Mouse (Mus musculus): ENCODE data around the gene 4921517D22Rik.

4921517D22Rik gene

DNA sequence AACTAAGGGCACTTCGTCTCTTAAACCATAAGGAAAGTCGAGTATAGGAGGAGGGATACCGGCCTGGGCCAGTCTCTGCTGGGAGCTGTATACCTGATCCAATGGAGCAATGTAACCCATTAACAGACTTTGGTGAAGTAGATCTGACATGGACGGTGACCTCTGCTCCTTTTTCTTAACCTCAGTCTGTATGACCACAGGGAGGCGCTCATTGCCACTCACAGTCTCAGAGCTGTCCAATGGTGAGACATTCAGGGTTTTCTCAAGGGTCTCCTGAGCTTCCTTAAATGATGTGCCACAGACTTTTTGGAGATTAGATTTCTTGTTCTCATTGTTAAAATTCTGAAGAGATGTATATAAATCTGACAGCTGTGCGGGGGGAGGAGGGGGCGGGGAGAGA, 3.3 kb downstream of the 4921517D22Rik start:
- no peak for DNase-seq (ENCODE audit: low spot score)

GRCm38 (mm10) chr13:59689843-59690242, 4.1 kb downstream of the 4921517D22Rik start:
- DNase-seq (ENCODE audit: low spot score) = no peak

DNA sequence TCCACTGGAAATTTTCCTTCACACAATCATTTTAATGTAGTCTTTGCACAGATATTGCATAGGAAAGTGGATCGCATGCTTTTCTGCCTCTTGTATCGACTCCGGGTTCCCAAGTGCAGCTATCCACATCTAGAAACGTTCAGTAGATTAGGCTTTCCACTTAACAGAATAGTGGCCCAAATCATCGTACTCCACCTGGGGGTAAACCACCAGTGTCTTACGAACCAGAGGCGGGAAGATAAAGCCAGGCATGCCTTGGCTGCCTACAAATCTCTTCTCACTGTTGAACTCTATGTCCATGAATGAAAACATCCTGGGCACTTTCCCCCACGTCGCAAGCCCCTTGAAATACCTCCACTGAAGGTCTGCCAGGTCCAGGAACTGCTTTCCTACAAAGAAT, 4.6 kb downstream of the 4921517D22Rik start:
- DNase-seq (ENCODE audit: low spot score) = no peak

- no peak for DNase-seq (ENCODE audit: low spot score)
Measured at GRCm38 (mm10) chr13:59688338-59688770, 5.6 kb downstream of the 4921517D22Rik start.

DNA sequence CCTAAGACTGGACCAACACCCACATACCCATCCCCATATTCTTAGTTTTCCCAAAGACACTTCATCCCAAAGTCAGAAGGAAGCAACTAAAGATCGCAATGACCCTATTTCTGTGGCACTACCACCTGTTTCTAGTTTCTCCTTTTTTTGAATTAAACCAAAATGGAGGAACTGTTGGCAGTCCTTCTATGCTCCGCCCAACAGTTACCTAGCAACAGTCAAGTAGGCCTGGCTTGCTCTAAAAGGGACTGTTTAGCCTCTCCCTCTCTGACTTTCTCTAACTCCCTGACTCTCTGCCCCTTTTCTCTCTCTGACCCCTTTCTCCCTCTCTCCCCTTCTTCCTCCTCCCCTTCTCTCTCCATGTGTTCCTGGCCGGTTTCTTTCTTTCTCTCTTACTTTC, 8.7 kb downstream of the 4921517D22Rik start:
- DNase-seq (ENCODE audit: low spot score) = no peak

DNA sequence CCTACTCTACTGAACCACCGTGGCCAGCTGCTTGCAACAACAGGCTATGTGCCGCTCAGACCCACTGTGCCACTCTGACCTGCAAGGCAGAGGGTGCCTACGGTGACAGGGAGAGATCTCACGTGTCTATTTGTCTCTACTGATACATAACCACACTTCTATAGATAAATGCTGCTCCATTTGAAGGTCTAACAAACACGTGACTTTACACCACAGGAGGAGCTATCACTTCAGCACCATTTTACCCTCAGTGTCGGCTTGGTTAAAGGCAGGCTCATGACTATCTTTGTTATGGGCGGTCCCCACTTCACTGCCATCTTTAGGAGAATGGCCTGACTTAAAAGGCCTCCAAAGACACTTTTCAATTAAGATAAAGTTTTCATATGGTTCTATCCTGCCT, 11.3 kb downstream of the 4921517D22Rik start:
- peak; percentile 64 for DNase-seq (ENCODE audit: low spot score)

DNA sequence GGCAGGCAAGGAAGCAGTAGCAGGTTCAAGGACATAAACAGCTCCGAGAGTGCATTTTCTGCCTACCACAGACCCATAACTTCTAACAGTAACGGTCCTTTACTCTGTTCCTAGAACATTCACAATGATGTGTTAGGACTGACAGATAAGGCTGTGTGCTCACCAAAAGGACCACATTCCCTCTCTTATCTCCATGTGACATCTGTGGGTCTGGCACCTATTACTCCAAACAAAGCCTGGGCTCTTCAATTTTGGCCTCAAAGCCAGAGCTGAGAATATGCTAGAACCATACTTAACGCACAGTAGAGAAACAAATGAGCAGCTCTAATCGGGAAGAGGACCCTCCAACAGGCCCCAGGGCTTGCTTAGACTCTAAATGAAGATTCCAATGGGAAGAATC, 14.0 kb downstream of the 4921517D22Rik start:
- DNase-seq (ENCODE audit: low spot score) = no peak

DNA sequence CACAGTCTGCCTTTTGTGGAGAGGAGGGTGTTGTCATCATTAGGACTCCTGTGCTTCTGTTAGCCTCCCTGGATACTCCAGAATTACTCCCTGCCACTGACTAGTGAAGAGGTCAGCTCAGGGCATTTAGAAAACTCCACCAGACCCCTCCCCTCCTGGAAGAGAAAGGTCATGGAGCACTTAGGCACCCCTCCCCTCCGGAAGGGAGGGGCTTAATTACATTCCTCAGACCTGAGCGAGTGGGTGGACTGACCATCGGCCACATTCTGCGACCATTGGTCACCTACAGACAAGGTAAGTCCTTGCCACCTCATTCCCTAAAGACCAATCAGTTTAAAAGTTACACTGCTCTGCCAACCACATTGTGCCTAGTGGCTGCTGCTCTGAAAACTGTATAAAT, 14.6 kb downstream of the 4921517D22Rik start:
- no peak for DNase-seq (ENCODE audit: low spot score)

GRCm38 (mm10) chr13:59676316-59677229, 17.3 kb downstream of the 4921517D22Rik start:
- no peak for DNase-seq (ENCODE audit: low spot score)

GRCm38 (mm10) chr13:59675151-59676011, 18.5 kb downstream of the 4921517D22Rik start, which contains the start of gene Golm1:
Golm1 (minus strand) TSS chr13:59675811.
- DNase-seq (ENCODE audit: low spot score) = peak; percentile 87

DNA sequence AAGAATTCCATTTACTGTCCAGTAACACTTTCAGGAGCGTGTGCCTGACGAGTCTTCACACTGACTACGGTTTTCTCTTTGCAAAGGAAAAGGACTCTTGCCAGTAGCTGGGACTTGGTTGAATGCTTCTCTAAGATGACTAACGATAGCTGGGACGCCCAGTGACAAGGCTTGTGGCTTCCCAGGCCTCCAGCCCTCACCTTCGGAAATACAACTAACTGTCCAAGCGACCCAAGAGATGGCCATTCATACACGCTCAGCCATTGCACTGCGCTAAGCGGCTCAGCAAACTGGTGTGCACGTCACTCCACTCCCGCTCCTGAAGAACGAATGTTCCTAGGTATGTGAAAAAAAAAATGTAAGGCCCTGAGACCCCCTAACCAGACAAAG, 19.2 kb downstream of the 4921517D22Rik start:
- peak; percentile 76 for DNase-seq (ENCODE audit: low spot score)

DNA sequence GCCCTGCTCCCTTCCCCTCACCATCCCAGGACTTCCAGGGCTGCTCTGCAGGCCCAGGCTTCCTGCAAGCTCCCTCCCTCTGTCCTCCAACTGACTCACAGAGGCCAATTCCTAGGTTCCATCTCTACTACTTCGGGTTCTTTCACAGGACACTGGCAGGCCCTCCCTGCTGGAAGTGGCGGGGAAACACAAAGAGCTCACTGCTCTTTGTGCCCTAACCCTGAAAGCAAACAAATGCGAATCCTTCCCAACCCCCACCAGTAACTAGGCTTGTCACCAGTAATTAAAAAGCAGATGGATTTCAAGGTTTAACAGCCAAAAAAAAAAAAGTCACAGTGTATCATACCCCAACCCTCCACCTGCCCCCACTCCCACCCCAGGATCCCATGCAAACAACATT, 19.7 kb downstream of the 4921517D22Rik start:
- DNase-seq (ENCODE audit: low spot score) = peak; percentile 83

DNA sequence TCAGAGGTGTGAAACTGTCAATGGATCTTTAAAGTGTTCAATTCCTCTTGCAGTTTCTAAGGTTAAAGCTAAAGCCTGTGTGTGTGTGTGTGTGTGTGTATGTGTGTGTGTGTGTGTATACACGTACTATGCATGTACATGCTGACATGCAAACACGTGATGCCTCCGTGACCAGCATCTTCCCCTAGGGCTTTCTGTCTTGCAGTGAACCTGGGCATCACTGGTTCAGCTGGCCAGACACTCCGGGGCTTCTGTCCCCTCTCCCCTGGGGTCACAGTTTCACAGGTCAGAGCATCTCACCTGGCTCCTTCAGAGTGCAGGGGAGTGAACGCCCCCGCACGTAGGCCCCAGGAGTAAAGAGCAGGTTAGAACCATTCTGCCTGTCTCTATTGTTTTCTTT, 20.3 kb downstream of the 4921517D22Rik start:
- peak; percentile 47 for DNase-seq (ENCODE audit: low spot score)

- no peak for DNase-seq (ENCODE audit: low spot score)
Measured at GRCm38 (mm10) chr13:59672248-59672647, 21.7 kb downstream of the 4921517D22Rik start.

GRCm38 (mm10) chr13:59671521-59671920, 22.4 kb downstream of the 4921517D22Rik start:
- peak; percentile 42 for DNase-seq (ENCODE audit: low spot score)

DNA sequence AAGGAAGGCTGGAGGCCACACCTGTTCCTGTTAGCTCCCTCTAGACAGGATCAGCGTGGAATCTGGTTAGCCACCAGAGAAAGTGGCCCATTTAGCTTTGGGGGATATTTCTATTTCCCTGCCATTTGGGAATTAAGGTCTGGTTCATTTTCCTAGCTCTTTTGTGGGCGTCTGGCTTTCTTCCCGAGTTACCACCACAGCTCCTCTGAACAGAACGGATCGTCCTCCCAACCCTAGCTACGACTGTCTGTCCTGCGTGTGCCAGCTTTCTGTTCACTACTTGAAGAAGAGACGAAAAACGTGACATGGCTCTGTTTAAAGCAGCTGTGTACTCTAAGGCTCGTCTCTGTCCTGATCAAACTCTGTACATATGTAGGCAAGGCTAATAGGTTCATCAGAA, 24.0 kb downstream of the 4921517D22Rik start:
- no peak for DNase-seq (ENCODE audit: low spot score)

DNA sequence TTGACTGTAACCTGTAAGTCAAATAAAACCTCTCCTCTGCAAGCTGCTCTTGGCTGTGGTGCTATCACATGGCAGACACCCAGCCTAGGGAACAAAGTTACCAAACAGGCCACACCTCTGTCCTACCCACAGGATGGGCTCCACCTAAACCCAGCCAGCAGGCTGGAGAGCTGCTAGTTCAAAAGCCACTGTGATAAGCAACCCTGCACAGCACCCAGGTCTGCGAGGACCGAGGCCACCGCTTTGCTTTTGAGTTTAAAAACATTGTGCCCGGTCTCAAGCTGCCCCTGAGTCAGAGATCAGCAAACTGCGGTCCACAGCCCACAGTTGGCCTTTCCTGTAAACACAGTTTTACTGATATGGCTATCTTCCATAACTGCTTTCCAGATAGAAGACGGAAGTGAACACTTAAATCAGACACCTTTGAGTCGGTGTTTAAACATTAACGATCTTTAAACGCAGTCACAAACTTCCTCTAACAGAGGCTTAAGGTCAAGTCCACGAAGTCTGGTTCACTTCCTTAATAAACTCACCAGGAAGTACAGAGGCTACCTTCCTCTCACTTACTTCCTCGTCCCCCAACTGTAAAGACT, 25.3 kb downstream of the 4921517D22Rik start:
- DNase-seq (ENCODE audit: low spot score) = no peak

- DNase-seq (ENCODE audit: low spot score) = no peak
Measured at GRCm38 (mm10) chr13:59667763-59668162, 26.1 kb downstream of the 4921517D22Rik start.

GRCm38 (mm10) chr13:59663939-59664712, 29.8 kb downstream of the 4921517D22Rik start:
- DNase-seq (ENCODE audit: low spot score) = no peak

DNA sequence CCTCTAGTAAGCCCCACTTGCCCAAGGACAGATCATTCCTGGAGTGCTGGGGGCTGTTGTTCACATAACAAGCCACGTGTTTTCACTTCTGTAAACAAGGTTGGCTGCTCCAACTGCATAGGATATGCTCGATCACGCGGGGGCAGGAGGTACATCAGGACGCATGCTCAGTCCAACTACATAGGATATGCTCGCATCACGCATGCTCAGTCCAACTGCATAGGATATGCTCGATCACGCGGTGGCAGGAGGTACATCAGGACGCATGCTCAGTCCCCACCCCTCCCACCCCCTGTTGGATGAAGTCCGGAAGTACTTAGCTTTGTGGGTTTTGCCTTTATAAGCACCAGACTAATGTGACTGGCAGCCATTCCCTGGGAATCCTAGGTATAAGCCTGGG, 31.9 kb downstream of the 4921517D22Rik start:
- DNase-seq (ENCODE audit: low spot score) = no peak

DNA sequence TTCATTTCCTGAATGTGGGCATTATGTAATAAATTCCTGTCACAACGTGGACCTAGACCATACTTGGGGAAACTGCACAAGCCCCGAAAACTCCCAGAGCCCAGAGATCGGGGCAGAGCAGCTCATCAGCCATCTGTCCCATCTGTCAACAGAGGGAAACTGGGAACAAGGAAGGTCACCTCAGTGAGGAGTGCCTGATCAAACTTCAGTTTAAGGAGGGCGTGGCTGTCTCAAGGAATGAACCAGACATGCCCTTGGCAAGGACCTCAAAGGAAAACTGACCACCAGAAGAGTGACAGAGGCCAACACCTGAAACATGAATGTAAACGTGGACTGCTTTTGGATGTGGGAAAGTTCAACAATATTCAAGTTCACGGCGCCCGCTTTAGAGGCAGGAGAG, 32.5 kb downstream of the 4921517D22Rik start:
- no peak for DNase-seq (ENCODE audit: low spot score)

- DNase-seq (ENCODE audit: low spot score) = no peak
Measured at GRCm38 (mm10) chr13:59660371-59660770, 33.5 kb downstream of the 4921517D22Rik start.

Data from embryo, embryonic 10.5 days (tissue).